Mouse (Mus musculus) limb, embryonic 14.5 days (tissue): ENCODE data around the gene Amigo2. TPM values are rescaled to one million over a fixed set of nuclear protein-coding genes. Genes with fewer than 3 reads are reported as not detected.

Source experiments
- ATAC-seq: fragments of 200-750 bp; cut with Nextera tagmentation; 2 replicates; pipeline ENCODE4 v1.8.0; 2017; ENCODE audit warnings: low read depth, moderate number of reproducible peaks, moderate TSS enrichment; ENCODE audit not compliant: low FRiP score
- DNase-seq: peaks from one replicate; pipeline ENCODE4 v3.0.0-alpha.2; 2015; ENCODE audit warnings: low spot score
- H3K27ac ChIP-seq: fragments of 300-500 bp; sonication (generic); replicated peaks from 2 replicates; pipeline ENCODE4 v1.5.1; 2014; ENCODE audit warnings: low read depth, mild to moderate bottlenecking, low read length, moderate library complexity, mixed read lengths
- H3K27me3 ChIP-seq: fragments of 300-500 bp; sonication (generic); 2 replicates; pipeline ENCODE4 v1.6.1; 2014; ENCODE audit warnings: low read length, mixed read lengths; ENCODE audit not compliant: control insufficient read depth, insufficient read depth
- H3K36me3 ChIP-seq: fragments of 300-500 bp; sonication (generic); 2 replicates; pipeline ENCODE4 v1.6.1; 2014; ENCODE audit warnings: mild to moderate bottlenecking, low read length, moderate library complexity, mixed read lengths; ENCODE audit not compliant: control insufficient read depth, insufficient read depth
- H3K4me1 ChIP-seq: fragments of 300-500 bp; sonication (generic); 2 replicates; pipeline ENCODE4 v1.6.1; 2014; ENCODE audit warnings: antibody characterized with exemption, low read length, mixed read lengths; ENCODE audit not compliant: control insufficient read depth, insufficient read depth
- H3K4me2 ChIP-seq: fragments of 300-500 bp; sonication (generic); replicated peaks from 2 replicates; pipeline ENCODE4 v1.6.1; 2014; ENCODE audit warnings: low read depth, mild to moderate bottlenecking, low read length, moderate library complexity; ENCODE audit not compliant: severe bottlenecking
- H3K4me3 ChIP-seq: fragments of 300-500 bp; sonication (generic); replicated peaks from 2 replicates; pipeline ENCODE4 v1.5.1; 2014; ENCODE audit warnings: low read length
- H3K9ac ChIP-seq: fragments of 300-500 bp; sonication (generic); 2 replicates; pipeline ENCODE4 v1.6.1; 2014; ENCODE audit warnings: mild to moderate bottlenecking, low read depth, low read length, moderate library complexity; ENCODE audit not compliant: severe bottlenecking
- H3K9me3 ChIP-seq: fragments of 300-500 bp; sonication (generic); 2 replicates; pipeline ENCODE4 v1.6.1; 2016; ENCODE audit warnings: low read length; ENCODE audit not compliant: control insufficient read depth
- POLR2A ChIP-seq: fragments of 200-500 bp; IDR thresholded peaks from 2 replicates; pipeline ENCODE4 v1.8.0; 2012; ENCODE audit warnings: inconsistent platforms, mild to moderate bottlenecking, moderate library complexity, borderline replicate concordance; ENCODE audit not compliant: insufficient read depth, insufficient read length; ENCODE audit errors: extremely low read depth
- WGBS: fragments of 180-500 bp; shearing (Covaris S2); extraction: QIAGEN DNeasy Blood & Tissue Kit; methylation state at CpG from one replicate; pipeline ENCODE4 v1.1.7; 2014; 5-methylcytosine and 5-hydroxymethylcytosine counted together
- polyA plus RNA-seq, 2 experiments: library from polyadenylated mRNA; depleted of rRNA in 1 of 2; stranded (reverse) in 1 of 2; unstranded in 1 of 2; fragments of >200 nt; fragmentation: Nextera tagmentation in 1 of 2; extraction: Ambion mirVana in 1 of 2; gene quantifications; 2 replicates each; pipeline versions ENCODE4 v1.2.1 to v1.2.3; 2012 to 2014

Amigo2 gene
- polyA plus RNA-seq, 2 experiments = 3.9 to 5.6 TPM

DNA sequence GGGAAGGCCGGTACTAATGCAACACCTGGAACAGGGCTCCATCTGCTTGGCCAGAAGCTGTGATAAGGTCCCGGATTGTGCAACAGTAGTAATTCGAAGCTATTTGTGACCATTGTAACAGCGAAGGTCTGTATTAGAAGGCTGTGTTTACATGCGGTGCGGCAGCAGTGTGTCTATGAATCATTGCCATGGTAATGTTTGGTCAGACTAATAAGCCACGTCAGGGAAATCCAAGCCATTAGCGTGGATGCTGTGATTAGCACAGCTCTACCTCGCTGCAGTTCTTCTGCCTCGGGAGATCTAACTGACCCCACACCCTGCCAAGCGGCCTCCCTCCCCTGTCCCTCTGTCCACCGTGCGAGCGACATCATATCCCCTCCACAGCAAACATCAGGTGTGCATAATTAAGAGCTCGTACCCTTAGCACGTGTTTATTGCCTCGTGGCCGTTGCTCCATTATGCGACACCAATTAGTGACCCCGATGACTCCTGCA, 29.6 kb upstream of the Amigo2 start:
- DNase-seq = no peak
- Histone ChIP-seq H3K4me3 (no peak overlapping the region), H3K27me3 (no peaks in the 10 kb centered on the region), H3K27ac (no peak overlapping the region), H3K4me2 (no peak overlapping the region), H3K9me3 (no peaks in the 10 kb centered on the region), H3K4me1 (peaks cover 13% of the 10 kb centered on the region), H3K36me3 (no peaks in the 10 kb centered on the region), H3K9ac (no peak overlapping the region)
- TF ChIP-seq POLR2A = no peak
- no peak for ATAC-seq
- WGBS = 17% methylated on average over 20 of the region's 20 CpGs

DNA sequence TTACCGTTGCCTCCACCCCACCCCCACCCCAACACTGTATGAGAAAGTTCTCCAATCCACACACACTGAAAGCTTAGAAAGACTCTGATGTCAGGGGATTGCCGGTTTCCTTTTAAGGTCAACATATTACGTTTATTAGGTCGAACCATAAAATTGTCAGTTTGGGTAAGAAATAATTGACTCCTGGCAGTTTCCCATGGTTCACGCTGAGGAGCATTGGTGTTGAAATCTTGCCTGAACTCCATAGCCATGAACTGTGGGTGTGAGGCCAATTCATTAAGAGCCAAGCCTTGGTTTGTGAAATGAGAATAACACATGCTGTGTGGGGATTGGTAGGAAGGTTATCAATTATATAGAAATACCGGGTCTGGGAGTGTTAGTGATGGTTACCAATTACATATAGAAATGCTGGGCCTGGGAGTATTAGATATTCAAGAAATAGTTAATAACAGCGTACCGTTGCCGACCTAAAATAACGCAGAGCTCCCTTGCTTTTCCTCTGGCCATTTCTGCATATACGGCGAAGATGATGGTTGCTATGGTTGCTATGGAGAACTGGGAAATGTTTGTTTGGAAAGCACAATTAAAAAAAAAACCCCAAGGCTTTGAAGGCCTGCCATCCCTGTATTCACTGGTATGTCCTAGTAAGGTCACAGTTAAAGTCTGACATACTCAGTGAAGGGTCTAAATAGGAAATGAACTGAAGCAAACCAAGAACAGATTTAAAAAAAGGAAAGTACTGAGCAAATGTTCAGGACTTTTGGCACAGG, 28.7 kb upstream of the Amigo2 start:
- DNase-seq (no peak), ATAC-seq (no peak)
- Histone ChIP-seq H3K4me3 (no peak overlapping the region), H3K9ac (no peak overlapping the region), H3K4me2 (no peak overlapping the region), H3K27me3 (no peaks in the 10 kb centered on the region), H3K4me1 (peaks cover 13% of the 10 kb centered on the region), H3K27ac (no peak overlapping the region), H3K9me3 (no peaks in the 10 kb centered on the region), H3K36me3 (no peaks in the 10 kb centered on the region)
- TF ChIP-seq POLR2A = no peak
- 55% methylated on average over 12 of the region's 12 CpGs for WGBS

DNA sequence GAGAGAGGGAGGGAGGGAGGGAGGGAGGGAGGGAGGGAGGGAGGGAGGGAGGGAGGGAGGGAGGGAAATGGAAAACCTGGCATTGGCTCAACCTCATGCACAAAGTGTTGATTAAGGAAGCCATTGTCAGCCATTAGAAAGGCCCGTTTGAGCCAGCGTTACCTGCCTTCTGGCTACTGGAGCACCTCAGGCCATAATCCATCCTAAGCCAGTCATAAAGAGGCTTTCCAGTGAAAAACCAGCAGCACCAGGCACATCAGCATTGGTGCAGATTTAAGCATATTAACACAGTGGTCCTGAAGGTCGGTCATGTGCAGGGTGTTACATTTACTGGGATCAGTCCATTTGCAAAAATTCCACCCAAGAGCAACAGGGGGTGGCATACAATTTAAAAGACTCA, 25.7 kb upstream of the Amigo2 start:
- Histone ChIP-seq H3K27me3 (no peaks in the 10 kb centered on the region), H3K9me3 (no peaks in the 10 kb centered on the region), H3K4me3 (no peak overlapping the region), H3K9ac (no peak overlapping the region), H3K36me3 (no peaks in the 10 kb centered on the region), H3K27ac (no peak overlapping the region), H3K4me1 (peaks cover 10% of the 10 kb centered on the region), H3K4me2 (no peak overlapping the region)
- TF ChIP-seq POLR2A = no peak
- ATAC-seq (no peak), DNase-seq (no peak)
- WGBS = 48% methylated on average over 3 of the region's 3 CpGs

DNA sequence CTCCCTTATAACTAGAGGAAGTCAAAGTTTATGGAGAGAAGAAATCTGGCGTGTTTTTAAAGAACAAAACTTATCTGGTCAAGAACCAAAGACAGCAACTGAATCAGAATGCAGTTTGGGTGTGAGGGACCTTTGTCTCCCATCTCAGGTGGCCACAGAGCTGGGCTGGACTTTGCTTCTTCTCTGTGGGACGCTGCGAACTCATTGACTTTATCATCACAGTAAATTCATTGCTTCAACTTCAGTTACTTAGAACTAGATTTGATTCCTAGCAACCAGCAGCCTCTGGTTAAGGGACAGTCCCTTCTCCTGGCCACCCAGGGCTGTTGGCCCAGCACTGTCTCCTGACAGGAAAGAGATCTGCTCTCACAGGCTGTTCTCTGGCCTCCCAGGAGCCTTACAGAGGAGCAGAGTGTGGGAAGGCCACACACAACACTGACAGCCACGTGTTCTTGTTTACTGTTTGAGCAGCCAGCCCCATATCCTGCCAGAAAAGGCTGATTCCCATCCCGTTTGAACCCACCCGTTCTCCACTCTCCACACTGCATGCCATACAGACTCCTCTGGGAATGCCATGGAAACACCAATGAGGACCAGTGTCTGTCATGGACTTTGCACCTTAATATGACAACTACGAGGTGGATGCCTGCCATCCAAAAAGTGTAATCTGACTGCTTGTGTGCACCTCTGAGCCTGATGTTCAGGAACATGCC, 25.1 kb upstream of the Amigo2 start:
- H3K9ac ChIP-seq = no peak overlapping the region
- no peak overlapping the region for H3K4me2 ChIP-seq
- H3K4me1 ChIP-seq = peaks cover 10% of the 10 kb centered on the region
- no peaks in the 10 kb centered on the region for H3K27me3 ChIP-seq
- no peak overlapping the region for H3K4me3 ChIP-seq
- TF ChIP-seq POLR2A = no peak
- 48% methylated on average over 7 of the region's 7 CpGs for WGBS
- H3K9me3 ChIP-seq = no peaks in the 10 kb centered on the region
- no peak overlapping the region for H3K27ac ChIP-seq
- DNase-seq (no peak), ATAC-seq (no peak)
- no peaks in the 10 kb centered on the region for H3K36me3 ChIP-seq

DNA sequence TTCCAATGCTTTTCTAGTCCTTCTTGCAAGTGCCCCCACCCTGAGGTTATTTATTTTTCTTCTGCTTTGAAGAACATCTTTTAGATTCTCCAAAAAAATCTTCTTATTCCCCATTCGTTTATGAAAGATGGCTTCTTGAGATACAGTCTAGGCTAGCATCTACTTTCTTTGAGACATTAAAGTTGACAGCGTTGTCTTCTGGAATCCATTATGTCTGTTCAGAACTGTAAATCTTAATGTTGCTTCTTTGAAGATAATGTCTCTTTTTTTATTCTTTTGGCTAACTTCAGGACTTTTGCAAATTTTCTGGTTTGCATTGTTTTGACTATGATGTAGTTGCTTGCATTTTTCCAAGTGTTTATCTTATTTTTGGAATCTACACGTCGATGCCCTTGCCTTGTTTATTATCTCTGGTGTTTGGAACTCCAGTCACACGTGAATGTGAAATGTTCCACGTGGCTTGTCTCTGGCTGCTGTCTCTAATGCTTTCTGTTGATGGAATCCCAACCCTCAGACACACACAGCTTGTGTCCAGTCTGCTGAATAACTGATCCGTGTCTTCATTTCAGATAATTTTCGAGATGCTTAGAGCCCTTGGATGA, 20.1 kb upstream of the Amigo2 start:
- WGBS = 64% methylated on average over 8 of the region's 8 CpGs
- Histone ChIP-seq H3K4me3 (no peak overlapping the region), H3K27me3 (no peaks in the 10 kb centered on the region), H3K4me1 (no peaks in the 10 kb centered on the region), H3K9ac (no peak overlapping the region), H3K36me3 (no peaks in the 10 kb centered on the region), H3K27ac (no peak overlapping the region), H3K9me3 (no peaks in the 10 kb centered on the region), H3K4me2 (no peak overlapping the region)
- no peak for ATAC-seq
- no peak for TF ChIP-seq POLR2A
- DNase-seq = no peak
